Mouse (Mus musculus): ENCODE results near the gene Ttc37. TPM values are rescaled to one million over a fixed set of nuclear protein-coding genes. Genes with fewer than 3 reads are reported as not detected.

The Ttc37 gene
- polyA plus RNA-seq, 1 experiment from 2014 or later, result 17.5 TPM

Other genes with a start within 250 kb of the Ttc37 start
- gene Rhobtb3, start 154.8 kb upstream of the Ttc37 start, polyA plus RNA-seq (2015; fragmentation: Nextera tagmentation; extraction: Ambion mirVana), result 51.2 and 51.3 TPM in 2 replicates
- gene Spata9, start 131.6 kb upstream of the Ttc37 start, polyA plus RNA-seq (2015; fragmentation: Nextera tagmentation; extraction: Ambion mirVana), result 0.84 and 0.93 TPM in 2 replicates
- gene Rfesd, start 80.0 kb upstream of the Ttc37 start, polyA plus RNA-seq (2015; fragmentation: Nextera tagmentation; extraction: Ambion mirVana), result 18.9 and 21.1 TPM in 2 replicates
- 0.09 TPM in 1 of 2 replicates, not detected in the other for gene Gpr150, start 41.7 kb upstream of the Ttc37 start, polyA plus RNA-seq (2015; fragmentation: Nextera tagmentation; extraction: Ambion mirVana)
- 8.6 and 10.3 TPM in 2 replicates for gene Arsk, start 74 bp upstream of the Ttc37 start, polyA plus RNA-seq (2015; fragmentation: Nextera tagmentation; extraction: Ambion mirVana)
- gene Fam81b, start 206.3 kb downstream of the Ttc37 start, polyA plus RNA-seq (2015; fragmentation: Nextera tagmentation; extraction: Ambion mirVana), result not detected in 2 replicates